Mouse (Mus musculus) cerebellum, adult 2 months (tissue): ENCODE data around the gene Fam81a.

Experiments
- CTCF ChIP-seq: fragments of 200-500 bp; IDR thresholded peaks from 2 replicates; pipeline ENCODE4 v1.5.1; 2011; ENCODE audit warnings: low read depth, mild to moderate bottlenecking, control low read depth, low read length, moderate library complexity, borderline replicate concordance; ENCODE audit not compliant: insufficient read depth
- POLR2A ChIP-seq: fragments of 200-500 bp; IDR thresholded peaks from 2 replicates; pipeline ENCODE4 v1.6.1; 2011; ENCODE audit warnings: low read length, control low read depth, borderline replicate concordance; ENCODE audit not compliant: insufficient read depth

- TF ChIP-seq POLR2A: no peak
- TF ChIP-seq CTCF: no peak
Measured at GRCm38 (mm10) chr9:70048280-70048679, 94.1 kb downstream of the Fam81a start.
